Mouse (Mus musculus): Measurements from ENCODE around the gene Plekha6. TPM values are rescaled to one million over a fixed set of nuclear protein-coding genes. Genes with fewer than 3 reads are reported as not detected.

The Plekha6 gene
- polyA plus RNA-seq, 1 experiment from 2014 or later, result not detected

GRCm38 (mm10) chr1:133209482-133209881 is 45.5 kb downstream of the Plekha6 start:
- no peak overlapping the region for H3K27ac ChIP-seq
- no peaks in the 10 kb centered on the region for H3K36me3 ChIP-seq (ENCODE audit: inconsistent target)
- WGBS (ENCODE audit: missing documents), result 33% methylated on average over 7 of the region's 7 CpGs
- H3K79me2 ChIP-seq (ENCODE audit: inconsistent target), result no peaks in the 10 kb centered on the region
- no peak overlapping the region for H3K4me3 ChIP-seq (ENCODE audit: inconsistent target)

GRCm38 (mm10) chr1:133209901-133210516 is 46.0 kb downstream of the Plekha6 start:
- WGBS (ENCODE audit: missing documents), result 78% methylated on average over 17 of the region's 17 CpGs
- Histone ChIP-seq H3K36me3 (ENCODE audit: inconsistent target) (no peaks in the 10 kb centered on the region), H3K79me2 (ENCODE audit: inconsistent target) (no peaks in the 10 kb centered on the region), H3K27ac (no peak overlapping the region), H3K4me3 (ENCODE audit: inconsistent target) (no peak overlapping the region)

GRCm38 (mm10) chr1:133210766-133211165 is 46.8 kb downstream of the Plekha6 start:
- 88% methylated on average over 5 of the region's 7 CpGs for WGBS (ENCODE audit: missing documents)
- Histone ChIP-seq H3K27ac (no peak overlapping the region), H3K79me2 (ENCODE audit: inconsistent target) (no peaks in the 10 kb centered on the region), H3K4me3 (ENCODE audit: inconsistent target) (no peak overlapping the region), H3K36me3 (ENCODE audit: inconsistent target) (no peaks in the 10 kb centered on the region)

DNA sequence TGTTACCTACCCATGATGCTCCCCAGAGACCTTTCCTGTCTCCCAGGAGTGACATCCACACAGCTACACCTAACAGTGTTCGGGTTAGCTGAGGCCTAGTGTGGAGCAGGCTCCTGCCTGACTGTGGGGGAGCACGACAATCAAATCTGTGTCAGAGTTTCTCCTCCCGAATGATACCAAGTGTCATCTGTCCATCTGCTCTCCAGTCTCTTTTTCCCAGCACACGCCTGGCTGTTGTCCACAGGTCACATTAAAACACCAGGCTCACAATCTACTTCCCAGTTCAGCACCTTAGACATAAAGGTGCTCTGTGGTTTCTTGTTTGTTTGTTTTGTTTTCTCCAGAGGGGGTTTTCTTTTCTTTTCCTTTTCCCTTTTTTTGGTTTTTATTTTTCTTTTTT is 48.3 kb downstream of the Plekha6 start:
- Histone ChIP-seq H3K79me2 (ENCODE audit: inconsistent target) (no peaks in the 10 kb centered on the region), H3K4me3 (ENCODE audit: inconsistent target) (no peak overlapping the region), H3K36me3 (ENCODE audit: inconsistent target) (no peaks in the 10 kb centered on the region), H3K27ac (no peak overlapping the region)
- 93% methylated on average over 4 of the region's 4 CpGs for WGBS (ENCODE audit: missing documents)

GRCm38 (mm10) chr1:133213098-133213497 is 49.1 kb downstream of the Plekha6 start:
- no peaks in the 10 kb centered on the region for H3K79me2 ChIP-seq (ENCODE audit: inconsistent target)
- H3K27ac ChIP-seq, result no peak overlapping the region
- WGBS (ENCODE audit: missing documents), result 89% methylated on average over 7 of the region's 7 CpGs
- no peaks in the 10 kb centered on the region for H3K36me3 ChIP-seq (ENCODE audit: inconsistent target)
- H3K4me3 ChIP-seq (ENCODE audit: inconsistent target), result no peak overlapping the region

DNA sequence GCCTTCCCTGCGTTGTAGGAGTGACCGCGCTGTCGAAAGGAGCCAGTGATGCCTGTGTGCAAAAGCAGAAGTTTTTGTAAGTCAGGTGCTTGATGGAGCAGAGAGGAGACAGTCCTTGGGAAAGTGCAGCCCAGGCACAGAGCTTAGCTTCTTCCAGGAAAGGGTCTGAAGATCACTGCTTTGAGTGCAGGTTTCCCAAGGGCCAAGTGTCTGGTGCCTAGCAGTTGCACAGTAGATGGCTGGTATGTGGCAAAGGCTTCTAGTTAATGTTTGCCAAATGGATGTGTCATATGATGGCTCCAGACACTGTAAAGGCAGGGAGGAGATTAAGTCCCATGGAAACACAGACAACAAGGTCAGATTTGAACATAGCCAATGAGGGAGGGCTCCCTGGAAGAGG is 49.9 kb downstream of the Plekha6 start:
- 95% methylated on average over 4 of the region's 4 CpGs for WGBS (ENCODE audit: missing documents)
- Histone ChIP-seq H3K36me3 (ENCODE audit: inconsistent target) (no peaks in the 10 kb centered on the region), H3K27ac (no peak overlapping the region), H3K79me2 (ENCODE audit: inconsistent target) (no peaks in the 10 kb centered on the region), H3K4me3 (ENCODE audit: inconsistent target) (no peak overlapping the region)

GRCm38 (mm10) chr1:133214672-133215359 is 50.8 kb downstream of the Plekha6 start:
- WGBS (ENCODE audit: missing documents), result 68% methylated on average over 7 of the region's 7 CpGs

GRCm38 (mm10) chr1:133215360-133215700 is 51.3 kb downstream of the Plekha6 start:
- H3K79me2 ChIP-seq (ENCODE audit: inconsistent target), result no peaks in the 10 kb centered on the region
- no peaks in the 10 kb centered on the region for H3K36me3 ChIP-seq (ENCODE audit: inconsistent target)
- 97% methylated on average over 3 of the region's 3 CpGs for WGBS (ENCODE audit: missing documents)
- no peak overlapping the region for H3K4me3 ChIP-seq (ENCODE audit: inconsistent target)
- H3K27ac ChIP-seq, result no peak overlapping the region

More at GRCm38 (mm10) chr1:133214672-133215359, 50.8 kb downstream of the Plekha6 start:
- no peak overlapping the region for H3K27ac ChIP-seq
- H3K79me2 ChIP-seq (ENCODE audit: inconsistent target), result no peaks in the 10 kb centered on the region
- H3K4me3 ChIP-seq (ENCODE audit: inconsistent target), result no peak overlapping the region
- no peaks in the 10 kb centered on the region for H3K36me3 ChIP-seq (ENCODE audit: inconsistent target)

DNA sequence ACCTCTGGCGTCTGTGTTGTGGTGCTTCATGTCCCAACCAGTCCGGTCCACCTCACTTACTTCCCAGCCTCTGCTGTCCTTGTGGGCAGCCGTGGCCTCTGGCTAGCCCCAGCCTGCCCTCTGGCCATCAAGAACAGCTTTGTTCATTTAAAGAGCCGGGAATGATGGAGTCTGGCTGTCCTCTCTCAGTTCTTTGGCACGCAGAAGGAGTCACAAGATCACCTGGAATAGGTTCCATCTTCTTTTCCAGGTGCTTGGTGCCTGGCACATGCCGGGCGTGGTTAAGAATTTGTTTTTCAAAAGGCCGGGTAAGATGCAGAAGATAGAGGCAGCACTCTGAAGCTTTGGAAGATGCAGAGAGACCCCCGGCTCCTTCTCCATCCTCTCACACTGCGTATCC is 51.7 kb downstream of the Plekha6 start:
- no peaks in the 10 kb centered on the region for H3K79me2 ChIP-seq (ENCODE audit: inconsistent target)
- H3K4me3 ChIP-seq (ENCODE audit: inconsistent target), result no peak overlapping the region
- 95% methylated on average over 10 of the region's 10 CpGs for WGBS (ENCODE audit: missing documents)
- no peak overlapping the region for H3K27ac ChIP-seq
- no peaks in the 10 kb centered on the region for H3K36me3 ChIP-seq (ENCODE audit: inconsistent target)

DNA sequence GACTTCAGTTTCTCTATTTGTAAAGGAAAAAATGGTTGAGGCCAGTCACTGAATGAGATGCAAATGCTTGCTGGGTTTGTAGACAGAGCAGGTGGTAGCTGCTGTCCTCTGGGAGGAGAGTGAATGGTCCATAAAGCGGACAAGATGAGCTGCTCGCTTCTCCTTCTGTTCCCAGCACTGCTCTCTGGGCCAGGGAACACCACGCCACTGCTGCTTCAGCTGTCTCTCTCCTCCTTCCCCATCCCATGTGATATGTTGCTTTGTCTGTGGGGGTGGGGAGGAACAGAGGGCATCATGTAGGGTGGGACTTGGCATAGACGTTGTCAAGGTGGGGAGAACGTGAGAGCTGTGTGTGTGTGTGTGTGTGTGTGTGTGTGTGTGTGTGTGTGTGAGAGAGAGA is 53.0 kb downstream of the Plekha6 start:
- H3K36me3 ChIP-seq (ENCODE audit: inconsistent target), result no peaks in the 10 kb centered on the region
- no peak overlapping the region for H3K27ac ChIP-seq
- no peaks in the 10 kb centered on the region for H3K79me2 ChIP-seq (ENCODE audit: inconsistent target)
- 100% methylated on average over 1 of the region's 5 CpGs for WGBS (ENCODE audit: missing documents)
- H3K4me3 ChIP-seq (ENCODE audit: inconsistent target), result no peak overlapping the region

DNA sequence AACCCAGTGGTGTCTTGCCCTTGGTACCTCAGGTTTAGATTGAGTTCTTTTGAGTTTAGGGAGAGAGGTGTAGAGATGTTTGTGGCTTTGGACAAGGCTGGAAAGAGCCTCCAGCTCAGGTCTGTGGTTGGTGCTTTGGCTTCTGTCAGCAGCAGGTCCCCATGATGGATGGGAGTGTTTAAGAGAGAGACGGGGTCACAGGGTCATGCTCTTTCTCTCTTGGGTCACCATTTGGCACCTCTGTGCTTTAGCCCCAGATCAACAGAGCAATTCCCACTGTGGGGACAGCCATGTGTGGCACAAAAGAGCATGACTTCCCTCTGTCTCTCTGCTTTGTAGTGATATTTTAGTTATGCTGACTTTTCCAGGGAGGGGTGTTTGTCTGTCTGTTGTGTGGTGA is 55.1 kb downstream of the Plekha6 start:
- WGBS (ENCODE audit: missing documents), result 100% methylated on average over 1 of the region's 1 CpGs
- H3K79me2 ChIP-seq (ENCODE audit: inconsistent target), result no peaks in the 10 kb centered on the region
- H3K27ac ChIP-seq, result no peak overlapping the region
- H3K4me3 ChIP-seq (ENCODE audit: inconsistent target), result no peak overlapping the region
- no peaks in the 10 kb centered on the region for H3K36me3 ChIP-seq (ENCODE audit: inconsistent target)

DNA sequence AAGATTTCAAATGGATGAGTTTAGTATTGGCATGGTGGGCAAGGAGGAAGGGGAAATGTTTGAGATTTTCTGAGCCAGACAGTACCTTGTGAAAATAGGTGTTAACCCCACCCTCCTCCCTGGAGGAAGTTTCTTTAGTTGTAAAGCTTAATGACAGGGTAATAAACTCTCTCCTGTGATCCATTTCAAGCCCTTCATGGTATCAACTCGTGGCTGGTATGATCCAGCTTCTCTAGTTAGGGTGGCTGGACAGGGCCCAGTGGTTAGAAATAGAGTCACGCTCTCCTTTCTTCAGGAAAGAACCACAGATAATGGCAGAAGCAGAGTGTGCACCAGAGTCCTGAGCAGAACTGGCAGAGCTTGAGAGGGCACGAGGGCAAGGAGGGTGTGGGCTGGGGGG is 57.4 kb downstream of the Plekha6 start:
- H3K4me3 ChIP-seq (ENCODE audit: inconsistent target), result no peak overlapping the region
- no peaks in the 10 kb centered on the region for H3K79me2 ChIP-seq (ENCODE audit: inconsistent target)
- no peak overlapping the region for H3K27ac ChIP-seq
- WGBS (ENCODE audit: missing documents), result 78% methylated on average over 3 of the region's 3 CpGs
- no peaks in the 10 kb centered on the region for H3K36me3 ChIP-seq (ENCODE audit: inconsistent target)

DNA sequence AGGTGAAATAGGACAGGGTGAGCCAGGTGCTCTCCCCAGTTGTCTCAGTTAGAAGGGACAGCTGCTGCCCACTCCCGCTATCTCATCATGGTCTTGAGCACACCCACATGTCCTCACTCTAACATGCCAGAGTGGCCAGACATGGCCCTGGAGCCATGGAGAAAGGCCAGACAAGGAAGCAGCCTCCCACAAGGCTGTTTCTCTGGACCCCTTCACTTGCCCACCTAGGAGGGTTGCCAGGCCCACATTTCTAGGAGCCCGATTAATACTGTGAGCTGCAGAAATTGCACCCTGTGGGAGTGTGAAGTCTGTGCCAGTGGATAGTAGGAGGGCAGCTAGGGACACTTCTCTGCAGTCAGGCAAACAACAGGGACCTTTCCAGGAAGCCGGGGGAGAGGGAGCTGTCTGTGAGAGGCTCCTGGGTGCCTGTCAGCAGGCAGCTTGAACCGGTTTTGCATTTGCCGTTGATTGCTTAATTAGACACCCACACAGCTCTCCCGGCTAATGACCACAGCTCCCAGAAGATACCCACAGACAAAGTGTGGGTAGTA is 58.5 kb downstream of the Plekha6 start:
- H3K27ac ChIP-seq, result no peak overlapping the region
- H3K4me3 ChIP-seq (ENCODE audit: inconsistent target), result no peak overlapping the region
- 51% methylated on average over 6 of the region's 6 CpGs for WGBS (ENCODE audit: missing documents)

GRCm38 (mm10) chr1:133224674-133225073 is 60.7 kb downstream of the Plekha6 start:
- H3K4me3 ChIP-seq (ENCODE audit: inconsistent target), result no peak overlapping the region
- no peaks in the 10 kb centered on the region for H3K79me2 ChIP-seq (ENCODE audit: inconsistent target)
- no peaks in the 10 kb centered on the region for H3K36me3 ChIP-seq (ENCODE audit: inconsistent target)
- no peak overlapping the region for H3K27ac ChIP-seq

More for the DNA sequence above, 58.5 kb downstream of the Plekha6 start:
- no peaks in the 10 kb centered on the region for H3K36me3 ChIP-seq (ENCODE audit: inconsistent target)
- H3K79me2 ChIP-seq (ENCODE audit: inconsistent target), result no peaks in the 10 kb centered on the region

DNA sequence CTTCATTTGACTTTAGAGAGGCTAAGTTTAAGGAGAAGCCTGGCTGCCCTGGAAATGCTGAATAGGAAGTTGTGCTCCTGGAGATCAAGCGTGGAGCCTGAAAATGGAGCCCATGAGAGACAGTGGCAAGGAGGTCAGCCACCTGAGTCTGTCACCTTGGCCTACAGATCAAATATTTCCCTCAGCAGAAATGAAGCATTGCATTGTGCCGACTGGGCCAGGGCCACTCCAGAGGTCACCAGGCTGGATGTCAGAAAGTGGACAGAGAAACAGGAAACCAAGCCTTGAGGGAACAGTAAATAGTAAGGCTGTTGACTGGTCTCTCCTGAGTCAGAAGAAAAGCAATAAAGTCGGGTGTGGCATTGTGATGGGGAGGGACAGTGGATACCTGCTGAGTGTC is 61.1 kb downstream of the Plekha6 start:
- no peaks in the 10 kb centered on the region for H3K79me2 ChIP-seq (ENCODE audit: inconsistent target)
- no peaks in the 10 kb centered on the region for H3K36me3 ChIP-seq (ENCODE audit: inconsistent target)
- WGBS (ENCODE audit: missing documents), result 79% methylated on average over 3 of the region's 3 CpGs
- H3K27ac ChIP-seq, result no peak overlapping the region
- no peak overlapping the region for H3K4me3 ChIP-seq (ENCODE audit: inconsistent target)

Data from macrophage (primary cell).